In genomic region chr9:121838829-121839621, GRCm38 (mm10) we compare ENCODE assay signal across 8 mouse cellular contexts. TPM values are rescaled to one million over a fixed set of nuclear protein-coding genes. Genes with fewer than 3 reads are reported as not detected.
DNase-seq lines count a peak whose midpoint lies in the region; ATAC-seq lines count a peak whose summit lies in the region.

TSS of gene Ccdc13 (minus strand) at chr9:121839461.

- WGBS in hindbrain, embryonic 15.5 days = 4% methylated on average over 61 of the region's 61 CpGs

- peak; percentile 74 to 81 for DNase-seq in adrenal gland, postnatal 4 days (ENCODE audit: low spot score in 2 of 2)
- DNase-seq in frontal cortex, adult 2 months (ENCODE audit: extremely low spot score in 1 of 2, low spot score in 1 of 2) = peak; percentile 69 to 90
- DNase-seq in left cerebral cortex, adult 18-20 months (ENCODE audit: low spot score in 2 of 2) = peak; percentile 86 to 88
- DNase-seq in lung, postnatal 25 days (ENCODE audit: low spot score) = peak; percentile 74
- peak; percentile 94 for DNase-seq in retina, postnatal 1 day
- peak; percentile 77 for DNase-seq in urinary bladder, postnatal 14 days (ENCODE audit: low spot score)

- H3K4me1 ChIP-seq in hindbrain, embryonic 15.5 days (replicated peaks) = peaks cover 10% of the 10 kb centered on the region

- peak within 1 kb of the TSS; percentile 47 for H3K9ac ChIP-seq in hindbrain, embryonic 15.5 days

- H3K27me3 ChIP-seq in hindbrain, embryonic 15.5 days = no peaks in the 10 kb centered on the region

- H3K27ac ChIP-seq in hindbrain, embryonic 15.5 days (replicated peaks) = no peak within 1 kb of the TSS

- H3K36me3 ChIP-seq in hindbrain, embryonic 15.5 days = no peaks in the 10 kb centered on the region

- H3K4me2 ChIP-seq in hindbrain, embryonic 15.5 days = peak within 1 kb of the TSS; percentile 80

- peak; percentile 14 for ATAC-seq in CD4-positive, CD25-positive, alpha-beta regulatory T cell, adult 4 months
- ATAC-seq in hindbrain, embryonic 15.5 days (ENCODE audit: low FRiP score, low read depth) = peak; percentile 93

- H3K9me3 ChIP-seq in hindbrain, embryonic 15.5 days = no peaks in the 10 kb centered on the region

- peak within 1 kb of the TSS; percentile 55 for H3K4me3 ChIP-seq in hindbrain, embryonic 15.5 days

RNA-seq across cellular contexts. Expression of gene Ccdc13, which starts in this region (rescaled TPM):
- not detected for polyA plus RNA-seq in CD4-positive, CD25-positive, alpha-beta regulatory T cell, adult 4 months (2017; shearing (Covaris generic))
- 1 to 10 TPM; 1.8 to 2.8 TPM for total RNA-seq in adrenal gland, postnatal 4 days (2021)
- 12.1 and 12.6 TPM in 2 replicates for polyA plus RNA-seq in frontal cortex, adult 2 months (2012; rRNA removed)
- polyA plus RNA-seq in hindbrain, embryonic 15.5 days (2015; fragmentation: Nextera tagmentation; extraction: Ambion mirVana) = 3.2 and 3.5 TPM in 2 replicates
- 1 to 10 TPM; 5.1 to 6.1 TPM for total RNA-seq in left cerebral cortex, adult 18-20 months (2021)

Comparison
In these comparisons a context has a peak if more than half of its experiments do, and no peak if none do; other contexts are left out.
1. Peak in ATAC-seq in CD4-positive, CD25-positive, alpha-beta regulatory T cell, adult 4 months; RNA of the gene not detected or under 1 TPM.